Mouse (Mus musculus) liver, postnatal 0 days (tissue): ENCODE results near the gene Cdon. TPM values are rescaled to one million over a fixed set of nuclear protein-coding genes. Genes with fewer than 3 reads are reported as not detected.
A peak's percentile ranks its signal among the peaks of the same experiment; 100 is the strongest.

Experiments
- ATAC-seq: fragments of 200-750 bp; cut with Nextera tagmentation; 2 replicates; pipeline ENCODE4 v1.8.0; 2017; ENCODE audit warnings: mild to moderate bottlenecking, moderate library complexity
- DNase-seq: peaks from one replicate; pipeline ENCODE4 v3.0.0-alpha.2; 2016
- H3K27ac ChIP-seq: fragments of 300-500 bp; sonication (generic); 2 replicates; pipeline ENCODE4 v1.5.1; 2014; ENCODE audit warnings: antibody characterized with exemption, moderate library complexity, mild to moderate bottlenecking, low read depth
- H3K27me3 ChIP-seq: fragments of 300-500 bp; sonication (generic); 2 replicates; pipeline ENCODE4 v1.6.1; 2014; ENCODE audit warnings: low read length, control low read depth, mixed read lengths; ENCODE audit not compliant: insufficient read depth
- H3K36me3 ChIP-seq: fragments of 300-500 bp; sonication (generic); replicated peaks from 2 replicates; pipeline ENCODE4 v1.6.1; 2014; ENCODE audit warnings: mild to moderate bottlenecking, control low read depth, low read length, moderate library complexity, mixed read lengths; ENCODE audit not compliant: insufficient read depth
- H3K4me1 ChIP-seq: fragments of 300-500 bp; sonication (generic); 2 replicates; pipeline ENCODE4 v1.6.1; 2014; ENCODE audit warnings: antibody characterized with exemption, mild to moderate bottlenecking, control low read depth; ENCODE audit not compliant: insufficient read depth
- H3K4me2 ChIP-seq: fragments of 300-500 bp; sonication (generic); 2 replicates; pipeline ENCODE4 v1.6.1; 2014; ENCODE audit warnings: low read depth, mild to moderate bottlenecking, low read length, moderate library complexity, mixed read lengths
- H3K4me3 ChIP-seq: fragments of 300-500 bp; sonication (generic); 2 replicates; pipeline ENCODE4 v1.5.1; 2014; ENCODE audit warnings: low read depth, low read length
- H3K9ac ChIP-seq: fragments of 300-500 bp; sonication (generic); replicated peaks from 2 replicates; pipeline ENCODE4 v1.6.1; 2014; ENCODE audit warnings: mild to moderate bottlenecking, moderate library complexity
- H3K9me3 ChIP-seq: fragments of 300-500 bp; sonication (generic); 2 replicates; pipeline ENCODE4 v1.6.1; 2016; ENCODE audit warnings: mild to moderate bottlenecking, control low read depth, low read length, mixed read lengths
- CTCF ChIP-seq: sonication (generic); IDR thresholded peaks from 2 replicates; pipeline ENCODE4 v1.5.1; 2016; ENCODE audit warnings: antibody characterized with exemption, low read depth
- EP300 ChIP-seq: IDR thresholded peaks from 2 replicates; pipeline ENCODE4 v1.6.1; 2016; ENCODE audit warnings: antibody characterized with exemption, low read depth, mild to moderate bottlenecking
- WGBS: fragments of 180-500 bp; shearing (Covaris S2); extraction: QIAGEN DNeasy Blood & Tissue Kit; methylation state at CpG from one replicate; pipeline ENCODE4 v1.1.7; 2014; ENCODE audit not compliant: insufficient replicate concordance; 5-methylcytosine and 5-hydroxymethylcytosine counted together
- polyA plus RNA-seq: library from polyadenylated mRNA; unstranded; fragments of >200 nt; fragmentation: Nextera tagmentation; extraction: Ambion mirVana; gene quantifications from 2 replicates; pipeline ENCODE4 v1.2.1, GENCODE M21; 2015

The Cdon gene
- polyA plus RNA-seq: 0.18 and 0.38 TPM in 2 replicates

- Histone ChIP-seq H3K27ac (peak within 1 kb of the TSS; percentile 52), H3K4me3 (peak within 1 kb of the TSS; percentile 88)
- WGBS: under 1% methylated on average over 61 of the region's 97 CpGs
Observed at GRCm38 (mm10) chr9:35420805-35421719, at the start of gene Cdon. Gene Cdon, plus strand, starts transcription at chr9:35421128.

DNA sequence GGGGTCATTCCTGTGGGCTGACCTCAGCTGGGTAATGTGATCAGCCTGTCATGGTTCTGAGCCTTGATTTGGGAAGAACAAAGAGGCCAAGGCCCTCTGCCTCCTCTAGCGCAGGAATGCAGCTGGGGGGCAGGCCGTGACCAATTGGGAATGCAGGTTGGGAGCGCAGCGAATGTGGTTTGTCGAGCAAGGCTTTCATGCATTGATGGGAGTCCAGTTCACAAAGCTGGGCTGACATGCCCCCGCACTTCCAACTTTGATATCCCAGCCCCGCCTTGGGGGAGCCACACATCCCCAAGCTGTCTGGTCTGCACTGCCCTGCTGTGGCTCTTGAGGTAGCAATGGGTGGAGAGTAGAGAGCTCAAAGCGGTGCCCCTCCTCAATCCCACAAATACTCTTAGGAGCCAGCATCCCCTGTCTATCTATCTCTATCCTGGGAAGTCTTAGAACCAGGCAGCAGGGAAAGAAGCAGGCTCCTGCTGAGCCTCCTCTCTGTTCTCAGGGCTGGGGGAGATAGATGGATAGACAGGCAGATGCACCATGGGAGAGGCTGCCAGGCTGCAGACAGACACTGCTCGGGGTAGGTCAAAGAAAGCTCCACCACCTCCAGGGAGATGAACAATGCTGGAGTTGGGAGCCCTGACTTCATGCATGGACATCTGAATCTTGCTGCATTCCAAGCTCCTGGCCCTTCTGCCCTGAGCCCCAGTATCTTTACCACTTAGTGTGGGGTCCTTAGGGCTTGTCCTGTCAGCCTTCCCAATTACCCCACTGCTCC lies 48.4 kb upstream of the Cdon start:
- TF ChIP-seq EP300 (no peak), CTCF (no peak)
- Histone ChIP-seq H3K9me3 (no peaks in the 10 kb centered on the region), H3K4me2 (no peak overlapping the region), H3K4me3 (no peak overlapping the region), H3K27me3 (no peaks in the 10 kb centered on the region), H3K36me3 (no peaks in the 10 kb centered on the region), H3K4me1 (no peaks in the 10 kb centered on the region), H3K27ac (no peak overlapping the region), H3K9ac (no peak overlapping the region)
- no peak for DNase-seq
- ATAC-seq: no peak
- WGBS: 53% methylated on average over 9 of the region's 9 CpGs

More at GRCm38 (mm10) chr9:35420805-35421719, at the start of gene Cdon:
- Histone ChIP-seq H3K4me1 (no peaks in the 10 kb centered on the region), H3K4me2 (peak within 1 kb of the TSS; percentile 96), H3K9me3 (no peaks in the 10 kb centered on the region), H3K9ac (peak within 1 kb of the TSS; percentile 83), H3K27me3 (peaks cover 7% of the 10 kb centered on the region), H3K36me3 (no peaks in the 10 kb centered on the region)
- ATAC-seq (peak; percentile 99), DNase-seq (peak; percentile 89)
- TF ChIP-seq CTCF: no peak
- no peak for TF ChIP-seq EP300

DNA sequence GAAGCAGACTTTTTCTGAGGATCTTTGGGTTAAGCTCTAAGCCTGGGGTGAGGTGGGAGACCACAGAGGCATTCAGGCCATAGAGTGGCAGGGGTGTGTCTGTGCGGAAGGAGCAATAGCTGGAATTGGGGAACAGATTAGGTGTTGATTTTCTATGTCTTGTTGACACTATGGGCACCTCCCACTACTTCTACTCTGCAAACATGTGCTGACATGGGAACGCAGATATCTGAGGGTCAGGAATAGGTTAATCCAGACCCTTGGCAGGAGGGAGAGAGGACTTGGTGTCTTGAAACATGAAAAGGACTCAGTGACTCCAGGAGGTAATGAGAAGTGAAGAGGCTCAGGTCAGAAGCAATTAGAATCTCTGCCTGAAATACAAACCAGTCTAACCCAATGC lies 43.0 kb upstream of the Cdon start:
- no peak for TF ChIP-seq EP300
- no peak for TF ChIP-seq CTCF

GRCm38 (mm10) chr9:35378991-35379390 lies 41.9 kb upstream of the Cdon start:
- no peak for ATAC-seq
- no peak for DNase-seq
- Histone ChIP-seq H3K4me1 (no peaks in the 10 kb centered on the region), H3K4me3 (no peak overlapping the region), H3K36me3 (no peaks in the 10 kb centered on the region), H3K9me3 (no peaks in the 10 kb centered on the region), H3K27ac (no peak overlapping the region), H3K27me3 (no peaks in the 10 kb centered on the region), H3K4me2 (no peak overlapping the region), H3K9ac (no peak overlapping the region)
- no peak for TF ChIP-seq EP300
- TF ChIP-seq CTCF: no peak
- 60% methylated on average over 3 of the region's 3 CpGs for WGBS

More for the DNA sequence above, 43.0 kb upstream of the Cdon start:
- DNase-seq (no peak), ATAC-seq (no peak)
- H3K4me2 ChIP-seq: no peak overlapping the region
- H3K27ac ChIP-seq: no peak overlapping the region
- H3K4me3 ChIP-seq: no peak overlapping the region
- no peak overlapping the region for H3K9ac ChIP-seq
- 51% methylated on average over 2 of the region's 2 CpGs for WGBS
- H3K36me3 ChIP-seq: no peaks in the 10 kb centered on the region
- H3K27me3 ChIP-seq: no peaks in the 10 kb centered on the region
- no peaks in the 10 kb centered on the region for H3K4me1 ChIP-seq
- no peaks in the 10 kb centered on the region for H3K9me3 ChIP-seq

DNA sequence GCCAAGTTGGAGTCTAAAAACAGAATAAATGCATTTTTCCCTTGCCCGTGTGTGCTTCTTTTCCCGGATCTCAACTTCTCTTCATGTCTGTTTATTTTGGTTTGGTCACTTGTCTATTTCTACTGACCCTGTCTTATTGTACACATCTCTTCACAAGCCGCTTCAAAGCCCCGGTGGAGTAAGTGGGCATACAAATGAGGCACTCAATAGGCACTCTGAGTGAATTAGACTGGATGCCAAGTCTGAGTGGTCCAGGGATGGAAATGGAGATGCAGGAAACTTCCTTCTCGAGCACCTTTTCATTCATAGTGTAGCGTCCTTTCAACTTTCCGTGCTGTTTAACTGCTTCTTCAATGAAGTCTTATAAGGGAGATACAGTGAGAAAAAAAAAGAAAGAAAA lies 21.0 kb upstream of the Cdon start:
- Histone ChIP-seq H3K27ac (no peak overlapping the region), H3K9me3 (no peaks in the 10 kb centered on the region), H3K36me3 (no peaks in the 10 kb centered on the region), H3K4me1 (no peaks in the 10 kb centered on the region), H3K4me3 (no peak overlapping the region), H3K4me2 (no peak overlapping the region), H3K9ac (no peak overlapping the region), H3K27me3 (no peaks in the 10 kb centered on the region)
- no peak for ATAC-seq
- WGBS: 67% methylated on average over 7 of the region's 7 CpGs
- TF ChIP-seq EP300: no peak
- no peak for TF ChIP-seq CTCF
- no peak for DNase-seq

DNA sequence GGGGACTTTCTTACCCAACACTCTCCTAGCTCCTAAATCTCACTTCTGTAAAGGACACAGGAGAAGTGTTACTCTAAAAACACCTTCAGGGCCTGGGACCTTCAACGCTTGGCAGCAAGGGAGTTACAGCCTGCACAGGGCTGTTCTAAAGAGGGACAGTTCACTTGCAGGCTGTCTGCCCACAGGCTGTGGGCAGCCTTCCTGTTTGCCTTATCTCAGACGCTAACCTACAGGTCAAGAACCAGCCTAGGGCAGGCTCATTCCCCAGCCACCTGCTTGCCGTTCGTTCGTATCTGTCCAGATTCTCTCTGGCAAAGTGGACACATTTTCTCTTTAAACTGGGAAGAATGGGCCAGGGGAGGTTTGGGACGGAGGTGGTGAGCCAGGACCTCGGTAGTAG lies 20.5 kb upstream of the Cdon start:
- Histone ChIP-seq H3K27ac (no peak overlapping the region), H3K9me3 (no peaks in the 10 kb centered on the region), H3K9ac (no peak overlapping the region), H3K4me1 (no peaks in the 10 kb centered on the region), H3K4me2 (0 out of 2 replicates have a peak overlapping the region, but pooled peaks have one; percentile 6), H3K4me3 (no peak overlapping the region), H3K27me3 (no peaks in the 10 kb centered on the region), H3K36me3 (no peaks in the 10 kb centered on the region)
- no peak for ATAC-seq
- 7% methylated on average over 7 of the region's 7 CpGs for WGBS
- no peak for DNase-seq
- TF ChIP-seq EP300 (no peak), CTCF (no peak)
